Mouse (Mus musculus) inflammation-experienced regulatory T-cells, adult 16 weeks (primary cell): ENCODE measurements around the gene Stfa2l1. TPM values are rescaled to one million over a fixed set of nuclear protein-coding genes. Genes with fewer than 3 reads are reported as not detected.

Source experiments
- polyA plus RNA-seq: library from polyadenylated mRNA; unstranded; fragments of 100-300 nt; shearing (Covaris generic); gene quantifications from one replicate; pipeline ENCODE4 v1.2.1, GENCODE M21; 2017

Gene Stfa2l1
- polyA plus RNA-seq: not detected

GRCm38 (mm10) chr16:36156402-36156975 lies at the start of gene Stfa2l1:
Stfa2l1 (plus strand) TSS chr16:36156811.

GRCm38 (mm10) chr16:36131141-36131540 lies 25.5 kb upstream of the Stfa2l1 start, which contains the start of gene Csta1:
Csta1 (minus strand) TSS chr16:36131241.

GRCm38 (mm10) chr16:36183912-36184311 lies 27.3 kb downstream of the Stfa2l1 start, which contains the start of gene Gm5483:
Gm5483 (plus strand) TSS chr16:36184212.

GRCm38 (mm10) chr16:36209967-36210453 lies 53.4 kb downstream of the Stfa2l1 start, which contains the start of gene Gm5416:
Gm5416 (plus strand) TSS chr16:36210403.

Other genes with a start within 250 kb of the Stfa2l1 start
- 105 TPM for gene Parp9, start 218.3 kb upstream of the Stfa2l1 start, polyA plus RNA-seq
- gene Dtx3l, start 217.7 kb upstream of the Stfa2l1 start, polyA plus RNA-seq: 102 TPM
- gene Kpna1, start 178.1 kb upstream of the Stfa2l1 start, polyA plus RNA-seq: 87.5 TPM
- 8.0 TPM for gene Wdr5b, start 115.6 kb upstream of the Stfa2l1 start, polyA plus RNA-seq
- 112 TPM for gene Fam162a, start 85.2 kb upstream of the Stfa2l1 start, polyA plus RNA-seq
- gene Ccdc58, start 85.1 kb upstream of the Stfa2l1 start, polyA plus RNA-seq: 41.5 TPM
- gene Csta1, start 25.6 kb upstream of the Stfa2l1 start, polyA plus RNA-seq: not detected
- not detected for gene Gm5483, start 27.4 kb downstream of the Stfa2l1 start, polyA plus RNA-seq
- not detected for gene Gm5416, start 53.6 kb downstream of the Stfa2l1 start, polyA plus RNA-seq
- gene 2010005H15Rik, start 64.7 kb downstream of the Stfa2l1 start, polyA plus RNA-seq: 1.7 TPM
- gene Stfa1, start 120.1 kb downstream of the Stfa2l1 start, polyA plus RNA-seq: not detected
- gene BC117090, start 177.5 kb downstream of the Stfa2l1 start, polyA plus RNA-seq: not detected
- not detected for gene BC100530, start 210.9 kb downstream of the Stfa2l1 start, polyA plus RNA-seq